Mouse (Mus musculus) liver, postnatal 0 days (tissue): ENCODE results near the gene Amph.

Source experiments
- CTCF ChIP-seq: sonication (generic); IDR thresholded peaks from 2 replicates; pipeline ENCODE4 v1.5.1; 2016; ENCODE audit warnings: antibody characterized with exemption, low read depth
- EP300 ChIP-seq: IDR thresholded peaks from 2 replicates; pipeline ENCODE4 v1.6.1; 2016; ENCODE audit warnings: antibody characterized with exemption, low read depth, mild to moderate bottlenecking

DNA sequence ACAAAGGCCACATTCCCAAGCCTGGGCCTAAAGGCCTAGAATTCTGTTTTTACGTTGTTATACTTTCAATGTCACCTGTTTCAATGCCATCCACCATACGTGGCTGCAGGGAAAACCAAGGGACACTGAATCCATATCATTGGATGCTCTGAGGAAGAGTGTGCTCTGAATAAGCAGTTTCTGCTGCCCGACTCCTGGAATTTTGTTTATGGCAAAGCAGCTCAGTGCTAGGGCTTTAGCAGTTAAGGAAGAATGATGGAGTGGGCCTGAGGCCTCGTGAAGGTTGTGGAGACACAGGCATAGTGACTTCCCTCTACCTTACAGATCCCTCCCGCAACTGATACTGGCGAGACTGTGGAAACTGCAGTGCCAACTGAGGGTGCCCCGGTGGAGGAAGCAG lies 189.2 kb downstream of the Amph start:
- TF ChIP-seq CTCF (no peak), EP300 (no peak)
